Mouse (Mus musculus) left cerebral cortex, adult 2 months (tissue): ENCODE data around the gene Hmcn1. TPM values are rescaled to one million over a fixed set of nuclear protein-coding genes. Genes with fewer than 3 reads are reported as not detected.

Experiments used
- DNase-seq, 2 experiments: peaks; one replicate each; pipeline ENCODE4 v3.0.0; 2021 to 2022; ENCODE audit warnings: low spot score in 2 of 2, mixed read lengths in 1 of 2; ENCODE audit errors: extremely low spot score in 1 of 2
- H3K27ac ChIP-seq: fragments of 200-600 bp; 2 replicates; pipeline ENCODE4 v1.8.1; 2022
- H3K4me3 ChIP-seq: fragments of 200-600 bp; 2 replicates; pipeline ENCODE4 v1.8.1; 2022
- CTCF ChIP-seq: fragments of 200-600 bp; IDR thresholded peaks from 2 replicates; pipeline ENCODE4 v1.8.1; 2022; ENCODE audit warnings: antibody characterized with exemption, mild to moderate bottlenecking, moderate library complexity
- intact Hi-C: fragments of 180-260 bp; cut with DNase I; formaldehyde crosslinking; loops from one replicate; pipeline ENCODE4 v1.15.1; 2025
- total RNA-seq, 2 experiments: library from RNA; stranded (reverse); gene quantifications; 2 replicates each; pipeline ENCODE4 v1.2.3; 2021

The Hmcn1 gene
- total RNA-seq, 2 experiments from 2014 or later = 1.6 to 3.5 TPM

- no peak for DNase-seq
Observed at GRCm38 (mm10) chr1:150680345-150680744, 312.9 kb downstream of the Hmcn1 start.

GRCm38 (mm10) chr1:150645314-150645713, 347.9 kb downstream of the Hmcn1 start:
- no peak for DNase-seq
- TF ChIP-seq CTCF = no peak
- H3K4me3 ChIP-seq = no peak overlapping the region
- no peak overlapping the region for H3K27ac ChIP-seq
- intact Hi-C loops = no loop called here

More at GRCm38 (mm10) chr1:150680345-150680744, 312.9 kb downstream of the Hmcn1 start:
- Histone ChIP-seq H3K4me3 (no peak overlapping the region), H3K27ac (no peak overlapping the region)
- intact Hi-C loops = no loop called here
- TF ChIP-seq CTCF = no peak

GRCm38 (mm10) chr1:150639522-150639921, 353.7 kb downstream of the Hmcn1 start:
- intact Hi-C loops = no loop called here
- TF ChIP-seq CTCF = no peak
- H3K4me3 ChIP-seq = no peak overlapping the region
- no peak for DNase-seq
- H3K27ac ChIP-seq = no peak overlapping the region

- intact Hi-C loops = no loop called here
- Histone ChIP-seq H3K27ac (no peak overlapping the region), H3K4me3 (no peak overlapping the region)
- peak; percentile 7; the same call in 1 of the 2 replicates for TF ChIP-seq CTCF
- DNase-seq = no peak
Observed at GRCm38 (mm10) chr1:150632506-150632905, 360.7 kb downstream of the Hmcn1 start.

- no peak for DNase-seq
- intact Hi-C loops = no loop called here
- Histone ChIP-seq H3K27ac (no peak overlapping the region), H3K4me3 (no peak overlapping the region)
- TF ChIP-seq CTCF = no peak
Observed at GRCm38 (mm10) chr1:150631856-150632171, 361.4 kb downstream of the Hmcn1 start.

- Histone ChIP-seq H3K4me3 (no peak overlapping the region), H3K27ac (no peak overlapping the region)
- intact Hi-C loops = no loop called here
- no peak for TF ChIP-seq CTCF
- no peak for DNase-seq
Observed at GRCm38 (mm10) chr1:150631035-150631855, 362.0 kb downstream of the Hmcn1 start.

- no peak for TF ChIP-seq CTCF
Observed at GRCm38 (mm10) chr1:150623226-150623625, 370.0 kb downstream of the Hmcn1 start.

GRCm38 (mm10) chr1:150610539-150610938, 382.7 kb downstream of the Hmcn1 start:
- H3K4me3 ChIP-seq = no peak overlapping the region
- no peak for TF ChIP-seq CTCF
- H3K27ac ChIP-seq = no peak overlapping the region
- no peak for DNase-seq
- intact Hi-C loops = no loop called here

More at GRCm38 (mm10) chr1:150623226-150623625, 370.0 kb downstream of the Hmcn1 start:
- no peak for DNase-seq
- intact Hi-C loops = no loop called here
- no peak overlapping the region for H3K27ac ChIP-seq
- no peak overlapping the region for H3K4me3 ChIP-seq

- no peak for DNase-seq
- intact Hi-C loops = no loop called here
Observed at GRCm38 (mm10) chr1:150606173-150606572, 387.1 kb downstream of the Hmcn1 start.

GRCm38 (mm10) chr1:150593614-150594013, 399.6 kb downstream of the Hmcn1 start:
- no peak for DNase-seq
- Histone ChIP-seq H3K27ac (no peak overlapping the region), H3K4me3 (no peak overlapping the region)
- intact Hi-C loops = no loop called here
- TF ChIP-seq CTCF = no peak

More at GRCm38 (mm10) chr1:150606173-150606572, 387.1 kb downstream of the Hmcn1 start:
- H3K4me3 ChIP-seq = no peak overlapping the region
- H3K27ac ChIP-seq = no peak overlapping the region
- no peak for TF ChIP-seq CTCF

- H3K4me3 ChIP-seq = no peak overlapping the region
- DNase-seq = peak; percentile 41 to 48
- H3K27ac ChIP-seq = no peak overlapping the region
- intact Hi-C loops = loop anchor here (1.0 kb wide), 1 partner anchor 51 kb away; no protein-coding TSS in a partner anchor
- TF ChIP-seq CTCF = peak; percentile 89
Observed at GRCm38 (mm10) chr1:150591253-150591652, 402.0 kb downstream of the Hmcn1 start.

GRCm38 (mm10) chr1:150587410-150587809, 405.8 kb downstream of the Hmcn1 start:
- Histone ChIP-seq H3K27ac (no peak overlapping the region), H3K4me3 (no peak overlapping the region)
- no peak for DNase-seq
- TF ChIP-seq CTCF = no peak
- intact Hi-C loops = no loop called here

GRCm38 (mm10) chr1:150584477-150584876, 408.8 kb downstream of the Hmcn1 start:
- intact Hi-C loops = no loop called here
- TF ChIP-seq CTCF = no peak
- no peak for DNase-seq
- Histone ChIP-seq H3K4me3 (no peak overlapping the region), H3K27ac (no peak overlapping the region)
